Mouse (Mus musculus): ENCODE results near the gene Klra17.
"Not testable (repeated sequence)": the region's sequence is repeated elsewhere in the genome, so short reads cannot be mapped to it uniquely, and the experiment has no call there.

The Klra17 gene

GRCm38 (mm10) chr6:129876549-129876948 lies at the start of gene Klra17:
Gene Klra17, minus strand, starts transcription at chr6:129876672.
- no peak for DNase-seq (ENCODE audit: low read depth, low spot score)

- DNase-seq (ENCODE audit: low read depth, low spot score): not testable (repeated sequence)
Observed at GRCm38 (mm10) chr6:129917476-129917946, 41.0 kb upstream of the Klra17 start, which contains the start of gene Klra5. Gene Klra5, minus strand, starts transcription at chr6:129917650.

GRCm38 (mm10) chr6:129916996-129917395 lies 40.5 kb upstream of the Klra17 start:
- DNase-seq (ENCODE audit: low read depth, low spot score): no peak

- DNase-seq (ENCODE audit: low read depth, low spot score): no peak
Observed at GRCm38 (mm10) chr6:129882525-129882924, 6.1 kb upstream of the Klra17 start.

- DNase-seq (ENCODE audit: low read depth, low spot score): not testable (repeated sequence)
Observed at GRCm38 (mm10) chr6:129862349-129862748, 14.1 kb downstream of the Klra17 start, which contains the start of gene Gm17631. Gene Gm17631, plus strand, starts transcription at chr6:129862649.

- no peak for DNase-seq (ENCODE audit: low read depth, low spot score)
Observed at GRCm38 (mm10) chr6:129825559-129825958, 50.9 kb downstream of the Klra17 start.

- DNase-seq (ENCODE audit: low read depth, low spot score): no peak
Observed at GRCm38 (mm10) chr6:129824004-129824403, 52.5 kb downstream of the Klra17 start.

- DNase-seq (ENCODE audit: low read depth, low spot score): no peak
Observed at GRCm38 (mm10) chr6:129817731-129818130, 58.7 kb downstream of the Klra17 start.

GRCm38 (mm10) chr6:129784170-129784569 lies 92.3 kb downstream of the Klra17 start, which contains the start of gene Gm156:
Gene Gm156, minus strand, starts transcription at chr6:129784270.
- not testable (repeated sequence) for DNase-seq (ENCODE audit: low read depth, low spot score)

Data from ZHBTc4 (cell line).